Mouse (Mus musculus) brain, embryonic 14.5 days (tissue): ENCODE results near the gene Prrt1.

Experiments
- CTCF ChIP-seq: fragments of 200-500 bp; IDR thresholded peaks from 2 replicates; pipeline ENCODE4 v1.5.1; 2012; ENCODE audit warnings: inconsistent platforms, mild to moderate bottlenecking, moderate library complexity, borderline replicate concordance; ENCODE audit not compliant: insufficient read depth, insufficient read length; ENCODE audit errors: extremely low read depth
- POLR2A ChIP-seq: fragments of 200-500 bp; IDR thresholded peaks from 2 replicates; pipeline ENCODE4 v1.6.1; 2012; ENCODE audit warnings: mild to moderate bottlenecking, inconsistent platforms, borderline replicate concordance; ENCODE audit not compliant: poor library complexity, insufficient read depth, insufficient read length, severe bottlenecking; ENCODE audit errors: extremely low read depth

DNA sequence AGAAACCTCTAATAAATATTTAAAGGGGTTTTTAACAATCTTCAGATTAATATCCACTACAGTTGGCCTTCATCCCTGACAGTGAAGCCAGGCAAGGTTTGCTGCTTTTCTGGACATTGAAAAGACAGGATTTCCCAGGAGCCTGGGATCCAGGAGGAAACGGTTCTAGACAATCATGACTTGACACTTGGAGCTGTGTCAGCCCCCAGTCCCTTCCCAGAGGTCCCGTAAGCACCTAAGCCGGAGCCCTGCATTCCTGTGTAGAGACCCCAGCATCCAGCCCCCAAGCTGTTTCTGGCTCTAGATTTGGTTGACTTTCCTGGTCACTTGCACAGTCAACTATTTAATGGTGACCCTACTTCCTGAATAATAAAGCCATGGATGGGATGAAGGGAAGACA is 29.3 kb downstream of the Prrt1 start:
- TF ChIP-seq POLR2A: no peak
- no peak for TF ChIP-seq CTCF
